Mouse (Mus musculus): ENCODE data around the gene Klhdc8a. TPM values are rescaled to one million over a fixed set of nuclear protein-coding genes. Genes with fewer than 3 reads are reported as not detected.
"Not testable (repeated sequence)": the region's sequence is repeated elsewhere in the genome, so short reads cannot be mapped to it uniquely, and the experiment has no call there.

The Klhdc8a gene
- polyA plus RNA-seq, 1 experiment = not detected

GRCm38 (mm10) chr1:132343191-132343590 is 44.8 kb downstream of the Klhdc8a start:
- Histone ChIP-seq H3K4me1 (ENCODE audit: control insufficient read depth, insufficient read depth, low read length) (peaks cover 11% of the 10 kb centered on the region), H3K4me3 (ENCODE audit: insufficient read depth, low read depth, low read length) (no peak overlapping the region), H3K27ac (ENCODE audit: insufficient read depth, low read depth, low read length) (no peak overlapping the region)
- WGBS = 93% methylated on average over 2 of the region's 2 CpGs
- TF ChIP-seq CTCF (IDR thresholded peaks at IDR 0.05; ENCODE audit: insufficient read depth, low read depth, low read length) (no peak), POLR2A (IDR thresholded peaks at IDR 0.05; ENCODE audit: insufficient read depth, low read depth, low read length) (no peak)

GRCm38 (mm10) chr1:132343656-132344055 is 45.2 kb downstream of the Klhdc8a start:
- H3K27ac ChIP-seq (ENCODE audit: insufficient read depth, low read depth, low read length) = no peak overlapping the region
- peaks cover 8% of the 10 kb centered on the region for H3K4me1 ChIP-seq (ENCODE audit: control insufficient read depth, insufficient read depth, low read length)
- WGBS = 96% methylated on average over 1 of the region's 1 CpGs
- H3K4me3 ChIP-seq (ENCODE audit: insufficient read depth, low read depth, low read length) = no peak overlapping the region
- no peak for TF ChIP-seq CTCF (IDR thresholded peaks at IDR 0.05; ENCODE audit: insufficient read depth, low read depth, low read length)
- no peak for TF ChIP-seq POLR2A (IDR thresholded peaks at IDR 0.05; ENCODE audit: insufficient read depth, low read depth, low read length)

- no peak overlapping the region for H3K27ac ChIP-seq (ENCODE audit: insufficient read depth, low read depth, low read length)
- TF ChIP-seq POLR2A (IDR thresholded peaks at IDR 0.05; ENCODE audit: insufficient read depth, low read depth, low read length) (no peak), CTCF (IDR thresholded peaks at IDR 0.05; ENCODE audit: insufficient read depth, low read depth, low read length) (no peak)
- H3K4me1 ChIP-seq (ENCODE audit: control insufficient read depth, insufficient read depth, low read length) = peaks cover 8% of the 10 kb centered on the region
- no peak overlapping the region for H3K4me3 ChIP-seq (ENCODE audit: insufficient read depth, low read depth, low read length)
- WGBS = 84% methylated on average over 4 of the region's 4 CpGs
Measured at GRCm38 (mm10) chr1:132345514-132345913, 47.1 kb downstream of the Klhdc8a start.

GRCm38 (mm10) chr1:132346134-132346851 is 47.9 kb downstream of the Klhdc8a start:
- H3K4me3 ChIP-seq (ENCODE audit: insufficient read depth, low read depth, low read length) = no peak overlapping the region
- WGBS = 83% methylated on average over 12 of the region's 12 CpGs

GRCm38 (mm10) chr1:132346951-132347350 is 48.5 kb downstream of the Klhdc8a start:
- H3K4me3 ChIP-seq (ENCODE audit: insufficient read depth, low read depth, low read length) = no peak overlapping the region
- TF ChIP-seq CTCF (IDR thresholded peaks at IDR 0.05; ENCODE audit: insufficient read depth, low read depth, low read length) = no peak
- no peak for TF ChIP-seq POLR2A (IDR thresholded peaks at IDR 0.05; ENCODE audit: insufficient read depth, low read depth, low read length)
- H3K4me1 ChIP-seq (ENCODE audit: control insufficient read depth, insufficient read depth, low read length) = peaks cover 8% of the 10 kb centered on the region
- no peak overlapping the region for H3K27ac ChIP-seq (ENCODE audit: insufficient read depth, low read depth, low read length)

More at GRCm38 (mm10) chr1:132346134-132346851, 47.9 kb downstream of the Klhdc8a start:
- H3K4me1 ChIP-seq (ENCODE audit: control insufficient read depth, insufficient read depth, low read length) = peaks cover 8% of the 10 kb centered on the region
- H3K27ac ChIP-seq (ENCODE audit: insufficient read depth, low read depth, low read length) = no peak overlapping the region
- no peak for TF ChIP-seq POLR2A (IDR thresholded peaks at IDR 0.05; ENCODE audit: insufficient read depth, low read depth, low read length)
- TF ChIP-seq CTCF (IDR thresholded peaks at IDR 0.05; ENCODE audit: insufficient read depth, low read depth, low read length) = no peak

- H3K4me1 ChIP-seq (ENCODE audit: control insufficient read depth, insufficient read depth, low read length) = peaks cover 8% of the 10 kb centered on the region
- no peak overlapping the region for H3K4me3 ChIP-seq (ENCODE audit: insufficient read depth, low read depth, low read length)
- TF ChIP-seq CTCF (IDR thresholded peaks at IDR 0.05; ENCODE audit: insufficient read depth, low read depth, low read length) (no peak), POLR2A (IDR thresholded peaks at IDR 0.05; ENCODE audit: insufficient read depth, low read depth, low read length) (no peak)
- no peak overlapping the region for H3K27ac ChIP-seq (ENCODE audit: insufficient read depth, low read depth, low read length)
- WGBS = 87% methylated on average over 5 of the region's 5 CpGs
Measured at GRCm38 (mm10) chr1:132348401-132348800, 50.0 kb downstream of the Klhdc8a start.

- not testable (repeated sequence) for H3K4me1 ChIP-seq (ENCODE audit: control insufficient read depth, insufficient read depth, low read length); H3K27ac ChIP-seq (ENCODE audit: insufficient read depth, low read depth, low read length)
Measured at GRCm38 (mm10) chr1:132349049-132349448, 50.6 kb downstream of the Klhdc8a start.

GRCm38 (mm10) chr1:132349601-132350000 is 51.2 kb downstream of the Klhdc8a start:
- WGBS = 66% methylated on average over 3 of the region's 3 CpGs
- not testable (repeated sequence) for H3K4me1 ChIP-seq (ENCODE audit: control insufficient read depth, insufficient read depth, low read length); H3K4me3 ChIP-seq (ENCODE audit: insufficient read depth, low read depth, low read length); H3K27ac ChIP-seq (ENCODE audit: insufficient read depth, low read depth, low read length)

More at GRCm38 (mm10) chr1:132349049-132349448, 50.6 kb downstream of the Klhdc8a start:
- not testable (repeated sequence) for H3K4me3 ChIP-seq (ENCODE audit: insufficient read depth, low read depth, low read length)

- Histone ChIP-seq H3K27ac (ENCODE audit: insufficient read depth, low read depth, low read length) (no peak overlapping the region), H3K4me3 (ENCODE audit: insufficient read depth, low read depth, low read length) (no peak overlapping the region), H3K4me1 (ENCODE audit: control insufficient read depth, insufficient read depth, low read length) (peaks cover 10% of the 10 kb centered on the region)
- 95% methylated on average over 4 of the region's 4 CpGs for WGBS
- TF ChIP-seq CTCF (IDR thresholded peaks at IDR 0.05; ENCODE audit: insufficient read depth, low read depth, low read length) = no peak
- TF ChIP-seq POLR2A (IDR thresholded peaks at IDR 0.05; ENCODE audit: insufficient read depth, low read depth, low read length) = no peak
Measured at GRCm38 (mm10) chr1:132351058-132351457, 52.6 kb downstream of the Klhdc8a start.

- Histone ChIP-seq H3K27ac (ENCODE audit: insufficient read depth, low read depth, low read length) (no peak overlapping the region), H3K4me1 (ENCODE audit: control insufficient read depth, insufficient read depth, low read length) (peaks cover 4% of the 10 kb centered on the region; the same call in 1 of the 2 replicates), H3K4me3 (ENCODE audit: insufficient read depth, low read depth, low read length) (no peak overlapping the region)
- TF ChIP-seq POLR2A (IDR thresholded peaks at IDR 0.05; ENCODE audit: insufficient read depth, low read depth, low read length) (no peak), CTCF (IDR thresholded peaks at IDR 0.05; ENCODE audit: insufficient read depth, low read depth, low read length) (no peak)
- WGBS = 76% methylated on average over 5 of the region's 5 CpGs
Measured at GRCm38 (mm10) chr1:132353389-132353788, 55.0 kb downstream of the Klhdc8a start.

Data from olfactory bulb, adult 2 months (tissue).